Mouse (Mus musculus): ENCODE data around the gene Myo16. TPM values are rescaled to one million over a fixed set of nuclear protein-coding genes. Genes with fewer than 3 reads are reported as not detected.

The Myo16 gene
- polyA plus RNA-seq, 1 experiment from 2014 or later: 0.34 TPM

DNA sequence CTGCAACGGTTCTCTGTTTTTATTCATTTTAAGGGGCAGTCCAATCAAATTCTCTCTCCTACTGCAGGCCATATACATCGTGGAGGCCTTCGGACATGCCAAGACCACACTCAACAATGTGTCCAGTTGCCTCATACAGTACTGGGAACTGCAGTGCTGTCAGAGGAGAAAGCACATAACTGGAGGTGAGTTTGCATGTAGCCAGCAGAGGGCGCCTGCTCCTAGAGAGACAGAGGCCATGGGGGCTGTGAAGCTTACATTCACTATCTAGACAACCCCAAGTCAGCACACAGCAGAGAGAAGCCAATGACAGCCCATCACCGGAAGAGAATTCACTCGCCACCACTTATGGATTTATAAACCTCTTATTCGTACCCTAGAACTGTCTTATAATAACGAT, 251.8 kb downstream of the Myo16 start:
- Histone ChIP-seq H3K27me3 (ENCODE audit: control insufficient read depth, insufficient read depth, low read length) (no peaks in the 10 kb centered on the region), H3K4me2 (ENCODE audit: low read depth, low read length) (no peak overlapping the region), H3K9ac (ENCODE audit: low read length) (no peak overlapping the region), H3K27ac (ENCODE audit: low read length) (no peak overlapping the region), H3K4me3 (ENCODE audit: low read length) (no peak overlapping the region), H3K36me3 (ENCODE audit: control insufficient read depth, insufficient read depth) (no peaks in the 10 kb centered on the region), H3K9me3 (replicated peaks; ENCODE audit: control insufficient read depth, low read length) (no peaks in the 10 kb centered on the region), H3K4me1 (ENCODE audit: control insufficient read depth, insufficient read depth, low read length) (no peaks in the 10 kb centered on the region)
- no peak for ATAC-seq (replicated peaks; ENCODE audit: extremely low read depth, insufficient read depth, low FRiP score)
- WGBS: 35% methylated on average over 8 of the region's 8 CpGs

DNA sequence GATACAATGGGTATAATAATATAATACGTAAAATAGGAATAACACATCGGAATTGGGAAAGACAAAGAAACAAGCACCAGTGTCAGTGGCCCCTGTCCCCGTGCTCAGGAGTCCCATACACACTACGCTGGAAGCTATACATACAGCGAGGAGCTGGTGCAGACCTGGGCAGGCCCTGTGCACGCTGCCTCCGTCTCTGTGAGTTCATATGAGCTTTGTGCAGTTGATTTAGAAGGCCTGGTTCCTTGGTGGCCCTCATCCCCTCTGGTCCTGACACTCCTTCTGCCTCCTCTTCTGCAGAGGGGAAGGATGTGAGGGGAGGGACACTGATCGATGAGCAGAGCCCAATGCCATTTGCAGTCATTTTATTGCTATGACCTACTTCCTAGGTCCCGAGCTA, 255.3 kb downstream of the Myo16 start:
- Histone ChIP-seq H3K9me3 (replicated peaks; ENCODE audit: control insufficient read depth, low read length) (no peaks in the 10 kb centered on the region), H3K4me1 (ENCODE audit: control insufficient read depth, insufficient read depth, low read length) (no peaks in the 10 kb centered on the region), H3K27ac (ENCODE audit: low read length) (no peak overlapping the region), H3K9ac (ENCODE audit: low read length) (no peak overlapping the region), H3K27me3 (ENCODE audit: control insufficient read depth, insufficient read depth, low read length) (no peaks in the 10 kb centered on the region), H3K4me2 (ENCODE audit: low read depth, low read length) (no peak overlapping the region), H3K36me3 (ENCODE audit: control insufficient read depth, insufficient read depth) (no peaks in the 10 kb centered on the region), H3K4me3 (ENCODE audit: low read length) (no peak overlapping the region)
- ATAC-seq (replicated peaks; ENCODE audit: extremely low read depth, insufficient read depth, low FRiP score): no peak
- 85% methylated on average over 9 of the region's 9 CpGs for WGBS

DNA sequence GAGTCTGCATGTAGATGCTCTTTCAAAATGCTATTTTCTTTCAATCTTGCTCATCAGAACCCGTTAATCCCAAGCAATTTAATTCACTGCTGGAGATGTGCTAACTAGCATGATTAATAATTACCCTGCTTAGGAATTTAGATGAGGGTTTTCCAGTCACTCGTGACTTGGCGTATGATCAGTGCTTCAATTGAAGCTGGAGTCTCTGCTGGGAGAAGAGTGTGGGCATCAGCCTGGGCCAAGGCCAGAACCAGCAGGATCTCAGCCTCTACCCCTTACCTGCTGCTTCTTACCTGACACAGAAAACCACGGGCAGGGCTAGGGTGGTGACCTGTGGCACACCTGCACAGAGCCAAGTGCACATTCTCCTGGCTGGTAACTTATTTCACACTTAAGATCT, 257.8 kb downstream of the Myo16 start:
- Histone ChIP-seq H3K9me3 (replicated peaks; ENCODE audit: control insufficient read depth, low read length) (no peaks in the 10 kb centered on the region), H3K27ac (ENCODE audit: low read length) (no peak overlapping the region)
- WGBS: 81% methylated on average over 4 of the region's 4 CpGs

DNA sequence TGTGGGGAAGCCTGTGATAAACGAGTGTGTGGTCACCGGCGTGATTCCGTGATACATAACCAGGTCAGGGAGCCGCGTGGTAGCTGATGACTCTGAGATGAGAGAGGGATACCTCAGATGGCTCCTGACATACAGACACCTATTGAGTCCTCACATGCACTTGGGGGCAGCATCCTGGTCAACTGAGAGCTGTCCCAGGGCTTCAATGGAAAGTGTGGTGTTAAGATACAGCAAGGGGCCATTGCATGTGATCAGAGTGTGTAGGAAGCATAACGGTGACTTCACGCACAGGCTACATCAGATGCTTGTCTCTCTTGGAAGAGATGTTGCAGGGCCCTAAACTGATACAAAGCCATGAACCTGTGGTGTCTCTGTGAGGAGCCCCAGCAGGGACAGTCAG, 260.2 kb downstream of the Myo16 start:
- no peaks in the 10 kb centered on the region for H3K4me1 ChIP-seq (ENCODE audit: control insufficient read depth, insufficient read depth, low read length)
- 82% methylated on average over 8 of the region's 8 CpGs for WGBS
- H3K36me3 ChIP-seq (ENCODE audit: control insufficient read depth, insufficient read depth): no peaks in the 10 kb centered on the region
- no peak overlapping the region for H3K27ac ChIP-seq (ENCODE audit: low read length)
- H3K27me3 ChIP-seq (ENCODE audit: control insufficient read depth, insufficient read depth, low read length): no peaks in the 10 kb centered on the region
- no peak for ATAC-seq (replicated peaks; ENCODE audit: extremely low read depth, insufficient read depth, low FRiP score)
- H3K4me2 ChIP-seq (ENCODE audit: low read depth, low read length): no peak overlapping the region
- no peaks in the 10 kb centered on the region for H3K9me3 ChIP-seq (replicated peaks; ENCODE audit: control insufficient read depth, low read length)
- no peak overlapping the region for H3K9ac ChIP-seq (ENCODE audit: low read length)
- H3K4me3 ChIP-seq (ENCODE audit: low read length): no peak overlapping the region

More for the DNA sequence above, 257.8 kb downstream of the Myo16 start:
- ATAC-seq (replicated peaks; ENCODE audit: extremely low read depth, insufficient read depth, low FRiP score): no peak
- H3K27me3 ChIP-seq (ENCODE audit: control insufficient read depth, insufficient read depth, low read length): no peaks in the 10 kb centered on the region
- H3K4me3 ChIP-seq (ENCODE audit: low read length): no peak overlapping the region
- no peaks in the 10 kb centered on the region for H3K36me3 ChIP-seq (ENCODE audit: control insufficient read depth, insufficient read depth)
- H3K4me1 ChIP-seq (ENCODE audit: control insufficient read depth, insufficient read depth, low read length): no peaks in the 10 kb centered on the region
- no peak overlapping the region for H3K9ac ChIP-seq (ENCODE audit: low read length)
- H3K4me2 ChIP-seq (ENCODE audit: low read depth, low read length): no peak overlapping the region

DNA sequence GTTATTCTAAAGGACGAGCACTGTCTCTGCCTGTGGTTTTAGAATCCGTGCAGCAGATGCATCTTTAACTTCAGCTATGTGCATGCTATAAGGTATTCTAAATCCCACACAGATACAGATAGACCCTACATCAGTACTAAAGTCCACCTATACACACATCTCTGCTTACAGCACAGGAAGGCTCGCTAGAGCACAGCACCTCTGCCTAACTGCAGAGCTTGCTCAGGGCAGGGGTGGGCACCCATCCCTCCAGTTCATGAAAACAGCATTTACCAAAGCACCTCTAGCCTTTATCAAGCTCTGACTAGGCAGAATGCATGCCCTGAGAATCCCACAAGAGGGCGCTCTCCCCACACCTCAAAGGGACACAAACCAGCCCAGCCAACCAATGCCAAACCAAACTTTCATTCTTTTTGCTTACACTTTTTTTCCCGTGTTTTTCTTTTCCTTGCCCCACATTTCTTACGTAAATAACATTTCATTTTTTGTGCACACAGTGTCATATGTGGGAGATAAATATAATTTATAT, 261.0 kb downstream of the Myo16 start:
- Histone ChIP-seq H3K9ac (ENCODE audit: low read length) (no peak overlapping the region), H3K4me2 (ENCODE audit: low read depth, low read length) (no peak overlapping the region), H3K4me3 (ENCODE audit: low read length) (no peak overlapping the region), H3K36me3 (ENCODE audit: control insufficient read depth, insufficient read depth) (no peaks in the 10 kb centered on the region), H3K27ac (ENCODE audit: low read length) (no peak overlapping the region), H3K27me3 (ENCODE audit: control insufficient read depth, insufficient read depth, low read length) (no peaks in the 10 kb centered on the region), H3K4me1 (ENCODE audit: control insufficient read depth, insufficient read depth, low read length) (no peaks in the 10 kb centered on the region), H3K9me3 (replicated peaks; ENCODE audit: control insufficient read depth, low read length) (no peaks in the 10 kb centered on the region)
- ATAC-seq (replicated peaks; ENCODE audit: extremely low read depth, insufficient read depth, low FRiP score): no peak
- 20% methylated on average over 6 of the region's 6 CpGs for WGBS

DNA sequence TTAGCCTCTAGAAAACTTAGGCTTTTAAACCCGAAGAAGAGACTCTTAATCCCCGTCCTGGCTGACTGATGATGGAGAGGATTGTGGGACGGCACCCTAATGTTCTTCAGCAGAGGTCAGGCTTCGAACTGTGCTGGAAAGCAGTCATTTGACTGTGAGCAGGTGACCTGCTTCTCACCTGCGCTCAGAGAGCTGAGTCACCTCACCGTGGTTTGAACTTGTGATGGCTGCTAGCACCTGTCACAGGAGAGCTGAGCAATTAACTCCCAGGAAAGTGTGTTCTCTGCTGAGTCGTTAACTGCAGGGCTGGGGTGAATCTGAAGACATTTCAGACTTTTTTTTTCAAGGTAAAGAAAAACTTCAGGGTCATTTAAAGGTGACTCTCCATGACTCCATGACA, 261.6 kb downstream of the Myo16 start:
- no peak overlapping the region for H3K9ac ChIP-seq (ENCODE audit: low read length)
- H3K4me3 ChIP-seq (ENCODE audit: low read length): no peak overlapping the region
- H3K27ac ChIP-seq (ENCODE audit: low read length): no peak overlapping the region
- no peaks in the 10 kb centered on the region for H3K27me3 ChIP-seq (ENCODE audit: control insufficient read depth, insufficient read depth, low read length)
- no peaks in the 10 kb centered on the region for H3K36me3 ChIP-seq (ENCODE audit: control insufficient read depth, insufficient read depth)
- ATAC-seq (replicated peaks; ENCODE audit: extremely low read depth, insufficient read depth, low FRiP score): no peak
- no peaks in the 10 kb centered on the region for H3K9me3 ChIP-seq (replicated peaks; ENCODE audit: control insufficient read depth, low read length)
- no peaks in the 10 kb centered on the region for H3K4me1 ChIP-seq (ENCODE audit: control insufficient read depth, insufficient read depth, low read length)
- no peak overlapping the region for H3K4me2 ChIP-seq (ENCODE audit: low read depth, low read length)
- 36% methylated on average over 7 of the region's 7 CpGs for WGBS

DNA sequence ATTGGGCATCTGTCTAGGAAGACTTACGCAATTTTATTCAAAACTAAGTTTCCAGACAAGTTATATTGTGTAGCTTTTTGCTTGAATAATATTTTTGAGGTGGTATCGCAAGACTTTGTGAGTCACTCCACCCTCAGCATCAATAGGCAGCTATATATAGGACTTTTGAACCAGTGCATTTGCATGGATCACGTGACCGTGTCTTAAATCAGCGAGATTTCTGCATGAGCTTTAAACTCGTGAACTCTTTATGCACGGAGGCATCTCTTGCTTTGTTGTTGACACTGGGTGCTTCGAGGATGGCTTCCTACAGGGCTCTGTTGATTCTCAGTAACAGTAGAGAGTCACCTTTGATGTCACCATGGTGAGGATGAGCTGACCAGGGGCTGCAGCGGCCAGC, 262.2 kb downstream of the Myo16 start:
- Histone ChIP-seq H3K4me2 (ENCODE audit: low read depth, low read length) (no peak overlapping the region), H3K9ac (ENCODE audit: low read length) (no peak overlapping the region), H3K4me1 (ENCODE audit: control insufficient read depth, insufficient read depth, low read length) (no peaks in the 10 kb centered on the region), H3K36me3 (ENCODE audit: control insufficient read depth, insufficient read depth) (no peaks in the 10 kb centered on the region), H3K4me3 (ENCODE audit: low read length) (no peak overlapping the region), H3K27ac (ENCODE audit: low read length) (no peak overlapping the region), H3K9me3 (replicated peaks; ENCODE audit: control insufficient read depth, low read length) (no peaks in the 10 kb centered on the region), H3K27me3 (ENCODE audit: control insufficient read depth, insufficient read depth, low read length) (no peaks in the 10 kb centered on the region)
- ATAC-seq (replicated peaks; ENCODE audit: extremely low read depth, insufficient read depth, low FRiP score): no peak
- 75% methylated on average over 9 of the region's 9 CpGs for WGBS

DNA sequence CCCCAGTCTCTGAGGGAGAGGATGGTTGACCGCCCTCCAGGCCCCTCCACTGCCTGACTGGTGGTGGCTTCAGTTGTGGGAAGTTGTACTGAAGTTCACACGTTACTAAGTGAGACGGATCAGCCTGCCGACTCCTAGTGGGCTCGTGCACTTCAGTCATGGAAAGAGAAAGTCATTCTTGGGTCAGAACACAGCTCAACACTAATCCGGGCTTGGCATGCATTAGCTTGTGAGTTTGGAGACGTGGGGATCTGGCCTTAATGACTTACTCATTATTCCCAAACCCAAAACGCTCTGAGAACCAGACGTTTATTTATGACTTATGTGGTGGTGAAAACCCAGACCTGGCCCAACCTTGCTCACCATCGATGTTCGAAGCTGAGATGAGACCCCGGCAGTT, 263.1 kb downstream of the Myo16 start:
- Histone ChIP-seq H3K9ac (ENCODE audit: low read length) (no peak overlapping the region), H3K4me3 (ENCODE audit: low read length) (no peak overlapping the region)

DNA sequence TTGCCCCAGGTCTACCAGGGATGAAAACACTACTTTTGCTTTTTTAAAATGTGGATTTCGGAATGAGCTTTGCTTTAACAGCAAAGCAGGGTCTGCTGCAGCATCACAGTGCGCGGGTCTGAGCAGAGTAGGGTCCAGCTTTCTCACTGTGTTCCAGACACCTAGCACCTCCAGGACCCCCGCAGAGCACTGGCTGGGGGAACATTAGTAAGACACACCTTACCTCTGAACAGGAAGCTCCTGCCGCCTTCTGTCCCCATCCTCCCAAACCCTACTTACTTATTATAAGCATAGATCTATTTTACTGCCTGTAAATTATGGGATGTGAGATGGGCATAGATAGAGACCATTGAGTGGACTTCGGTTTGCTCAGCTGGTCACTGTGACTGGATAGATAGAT, 263.6 kb downstream of the Myo16 start:
- Histone ChIP-seq H3K9ac (ENCODE audit: low read length) (no peak overlapping the region), H3K36me3 (ENCODE audit: control insufficient read depth, insufficient read depth) (no peaks in the 10 kb centered on the region), H3K27me3 (ENCODE audit: control insufficient read depth, insufficient read depth, low read length) (no peaks in the 10 kb centered on the region), H3K4me1 (ENCODE audit: control insufficient read depth, insufficient read depth, low read length) (no peaks in the 10 kb centered on the region), H3K27ac (ENCODE audit: low read length) (no peak overlapping the region), H3K4me2 (ENCODE audit: low read depth, low read length) (no peak overlapping the region), H3K4me3 (ENCODE audit: low read length) (no peak overlapping the region), H3K9me3 (replicated peaks; ENCODE audit: control insufficient read depth, low read length) (no peaks in the 10 kb centered on the region)
- ATAC-seq (replicated peaks; ENCODE audit: extremely low read depth, insufficient read depth, low FRiP score): no peak
- 85% methylated on average over 6 of the region's 6 CpGs for WGBS

More for the DNA sequence above, 263.1 kb downstream of the Myo16 start:
- Histone ChIP-seq H3K27ac (ENCODE audit: low read length) (no peak overlapping the region), H3K4me1 (ENCODE audit: control insufficient read depth, insufficient read depth, low read length) (no peaks in the 10 kb centered on the region), H3K27me3 (ENCODE audit: control insufficient read depth, insufficient read depth, low read length) (no peaks in the 10 kb centered on the region), H3K4me2 (ENCODE audit: low read depth, low read length) (no peak overlapping the region), H3K9me3 (replicated peaks; ENCODE audit: control insufficient read depth, low read length) (no peaks in the 10 kb centered on the region), H3K36me3 (ENCODE audit: control insufficient read depth, insufficient read depth) (no peaks in the 10 kb centered on the region)
- WGBS: 78% methylated on average over 12 of the region's 12 CpGs
- ATAC-seq (replicated peaks; ENCODE audit: extremely low read depth, insufficient read depth, low FRiP score): no peak

DNA sequence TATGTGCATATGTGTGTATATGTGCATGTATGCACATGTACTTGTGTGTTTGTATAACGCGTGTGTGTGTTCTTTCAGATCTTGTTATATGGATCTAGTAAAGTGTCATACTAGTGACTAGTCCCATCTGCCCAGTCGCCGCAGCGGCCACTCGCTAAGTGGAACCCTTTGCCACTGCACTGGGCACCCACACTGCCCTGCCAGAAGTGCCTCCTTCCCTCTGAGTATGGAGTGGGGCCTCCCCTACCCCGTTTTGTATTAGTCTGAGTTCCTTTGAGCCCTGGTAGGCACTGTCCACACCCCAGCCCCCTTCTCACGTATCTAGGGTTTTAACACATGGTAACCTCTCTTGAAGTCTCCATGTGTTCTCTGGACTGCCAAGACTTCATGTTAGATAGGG, 264.3 kb downstream of the Myo16 start:
- Histone ChIP-seq H3K9ac (ENCODE audit: low read length) (no peak overlapping the region), H3K27ac (ENCODE audit: low read length) (no peak overlapping the region), H3K27me3 (ENCODE audit: control insufficient read depth, insufficient read depth, low read length) (no peaks in the 10 kb centered on the region), H3K4me3 (ENCODE audit: low read length) (no peak overlapping the region), H3K4me2 (ENCODE audit: low read depth, low read length) (no peak overlapping the region), H3K36me3 (ENCODE audit: control insufficient read depth, insufficient read depth) (no peaks in the 10 kb centered on the region), H3K4me1 (ENCODE audit: control insufficient read depth, insufficient read depth, low read length) (no peaks in the 10 kb centered on the region), H3K9me3 (replicated peaks; ENCODE audit: control insufficient read depth, low read length) (no peaks in the 10 kb centered on the region)
- 86% methylated on average over 8 of the region's 8 CpGs for WGBS
- ATAC-seq (replicated peaks; ENCODE audit: extremely low read depth, insufficient read depth, low FRiP score): no peak

Measured in heart, embryonic 16.5 days (tissue).